8 mouse cellular contexts compared by ENCODE assay signal in the genomic region with DNA sequence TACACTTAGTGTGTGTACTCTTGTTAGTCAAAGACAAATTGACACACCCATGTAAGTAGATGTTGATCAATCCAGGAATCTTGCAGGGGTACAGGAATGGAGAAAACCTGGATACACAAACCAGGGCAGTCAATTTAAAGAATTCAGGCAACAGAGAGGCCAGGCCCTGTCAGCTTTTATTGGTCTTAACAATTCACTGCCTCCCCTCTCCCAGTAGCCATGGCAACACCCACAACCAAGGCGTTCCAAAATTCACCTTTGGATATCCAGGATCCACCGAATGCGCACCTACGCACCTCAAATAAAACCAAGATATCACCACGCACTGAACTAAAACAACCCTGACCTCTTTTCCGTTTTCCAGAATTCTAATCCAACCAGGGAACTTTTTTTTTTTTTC. TPM values are rescaled to one million over a fixed set of nuclear protein-coding genes. Genes with fewer than 3 reads are reported as not detected.
A peak's percentile ranks its signal among the peaks of the same experiment; 100 is the strongest.
DNase-seq lines count a peak whose midpoint lies in the region; ATAC-seq lines count a peak whose summit lies in the region.

No protein-coding gene starts in this region.

- H3K36me3 ChIP-seq in embryonic facial prominence, embryonic 14.5 days (ENCODE audit: control insufficient read depth, insufficient read depth, low read length) = no peaks in the 10 kb centered on the region
- H3K36me3 ChIP-seq in kidney, embryonic 14.5 days (ENCODE audit: control insufficient read depth, insufficient read depth, low read length) = no peaks in the 10 kb centered on the region

- no peak for ATAC-seq in embryonic facial prominence, embryonic 14.5 days (ENCODE audit: low read depth)
- no peak for ATAC-seq in kidney, embryonic 14.5 days (ENCODE audit: low FRiP score, low TSS enrichment)

- peak overlapping the region; percentile 100 for H3K27ac ChIP-seq in embryonic facial prominence, embryonic 14.5 days (replicated peaks; ENCODE audit: low read depth, low read length)
- H3K27ac ChIP-seq in kidney, embryonic 14.5 days (ENCODE audit: low read depth, low read length) = peak overlapping the region; percentile 100

- peak; percentile 91 for DNase-seq in heart, adult 11 months
- DNase-seq in heart, adult 8-10 months (ENCODE audit: low spot score) = no peak
- DNase-seq in MN1 (ENCODE audit: low spot score) = peak; percentile 59
- DNase-seq in embryonic facial prominence, embryonic 14.5 days (ENCODE audit: low spot score) = peak; percentile 67
- DNase-seq in mesoderm, embryonic 11.5 days (ENCODE audit: low read depth, low spot score) = peak; percentile 64
- DNase-seq in urinary bladder, adult 2 months (ENCODE audit: low spot score) = no peak
- DNase-seq in left cerebral cortex, postnatal 10 days (ENCODE audit: extremely low spot score in 1 of 2, low spot score in 2 of 2) = no peak

- 4% methylated on average over 6 of the region's 6 CpGs for WGBS in embryonic facial prominence, embryonic 14.5 days
- WGBS in kidney, embryonic 14.5 days = 4% methylated on average over 6 of the region's 6 CpGs

- H3K9ac ChIP-seq in embryonic facial prominence, embryonic 14.5 days (ENCODE audit: low read depth, low read length) = peak overlapping the region; percentile 95
- peak overlapping the region; percentile 88 for H3K9ac ChIP-seq in kidney, embryonic 14.5 days (ENCODE audit: low read depth, low read length)

- intact Hi-C loops in left cerebral cortex, postnatal 10 days (cut with DNase I) = loop anchor here (10.0 kb wide), 1 partner anchor 738 kb away; no protein-coding TSS in a partner anchor

- H3K4me1 ChIP-seq in embryonic facial prominence, embryonic 14.5 days (ENCODE audit: control insufficient read depth, insufficient read depth, low read length) = peaks cover 4% of the 10 kb centered on the region; the same call in 1 of the 2 replicates
- peaks cover 7% of the 10 kb centered on the region; the same call in 1 of the 2 replicates for H3K4me1 ChIP-seq in kidney, embryonic 14.5 days (ENCODE audit: control insufficient read depth, insufficient read depth, low read length)

- peak overlapping the region; percentile 71 for H3K4me2 ChIP-seq in embryonic facial prominence, embryonic 14.5 days (ENCODE audit: low read depth, low read length)
- H3K4me2 ChIP-seq in kidney, embryonic 14.5 days (replicated peaks; ENCODE audit: low read depth, low read length) = peak overlapping the region; percentile 56

- 0 out of 2 replicates have a peak, but pooled peaks cover 3% of the 10 kb centered on the region for H3K9me3 ChIP-seq in embryonic facial prominence, embryonic 14.5 days (ENCODE audit: control insufficient read depth, low read length)
- no peaks in the 10 kb centered on the region for H3K9me3 ChIP-seq in kidney, embryonic 14.5 days (ENCODE audit: control insufficient read depth, low read length)

- H3K4me3 ChIP-seq in embryonic facial prominence, embryonic 14.5 days (ENCODE audit: low read depth, low read length) = peak overlapping the region; percentile 70
- peak overlapping the region; percentile 74 for H3K4me3 ChIP-seq in kidney, embryonic 14.5 days (ENCODE audit: low read length)

- no peaks in the 10 kb centered on the region for H3K27me3 ChIP-seq in embryonic facial prominence, embryonic 14.5 days (replicated peaks; ENCODE audit: control insufficient read depth, insufficient read depth, low read length)
- no peaks in the 10 kb centered on the region for H3K27me3 ChIP-seq in kidney, embryonic 14.5 days (ENCODE audit: control insufficient read depth, insufficient read depth, low read length)

RNA-seq across cellular contexts. Expression of a gene that starts 12.9 kb away (rescaled TPM):
- 100 to 1,000 TPM; 183 to 222 (median 211) TPM for total RNA-seq in heart, adult 8-10 months (2022)
- polyA plus RNA-seq in embryonic facial prominence, embryonic 14.5 days (2014; fragmentation: Nextera tagmentation; extraction: Ambion mirVana) = 1,378 and 1,440 TPM in 2 replicates
- 1,237 and 1,509 TPM in 2 replicates for polyA plus RNA-seq in kidney, embryonic 14.5 days (2014; fragmentation: Nextera tagmentation; extraction: Ambion mirVana)
- 289 and 307 TPM in 2 replicates for polyA plus RNA-seq in urinary bladder, adult 2 months (2012; rRNA removed)
- 1,000 to 10,000 TPM; 2,169 to 2,321 TPM for total RNA-seq in left cerebral cortex, postnatal 10 days (2021)

RNA-seq across cellular contexts. Expression of a gene that starts 26.9 kb away (rescaled TPM):
- total RNA-seq in heart, adult 8-10 months (2022) = 10 to 100 TPM in 2 of 4 experiments, 1 to 10 TPM in 2; 8.1 to 14.2 (median 10.9) TPM
- polyA plus RNA-seq in embryonic facial prominence, embryonic 14.5 days (2014; fragmentation: Nextera tagmentation; extraction: Ambion mirVana) = 10.6 and 11.4 TPM in 2 replicates
- 11.7 and 20.1 TPM in 2 replicates for polyA plus RNA-seq in kidney, embryonic 14.5 days (2014; fragmentation: Nextera tagmentation; extraction: Ambion mirVana)
- polyA plus RNA-seq in urinary bladder, adult 2 months (2012; rRNA removed) = 10.0 and 12.9 TPM in 2 replicates
- total RNA-seq in left cerebral cortex, postnatal 10 days (2021) = 10 to 100 TPM; 12.9 to 14.9 TPM

Comparison
In these comparisons a context has a peak if more than half of its experiments do, and no peak if none do; other contexts are left out.
1. DNase-seq: peak in heart, adult 11 months (single experiment), MN1 (single experiment), embryonic facial prominence, embryonic 14.5 days (single experiment) and mesoderm, embryonic 11.5 days (single experiment); none in heart, adult 8-10 months (single experiment), urinary bladder, adult 2 months (single experiment) and left cerebral cortex, postnatal 10 days (0 of 2).